Mouse (Mus musculus): Measurements from ENCODE around the gene Slc6a15.

Gene Slc6a15

GRCm38 (mm10) chr10:103367371-103368295 is at the start of gene Slc6a15:
Slc6a15 (plus strand) TSS chr10:103367783.
- DNase-seq (ENCODE audit: low spot score), result peak; percentile 3

DNA sequence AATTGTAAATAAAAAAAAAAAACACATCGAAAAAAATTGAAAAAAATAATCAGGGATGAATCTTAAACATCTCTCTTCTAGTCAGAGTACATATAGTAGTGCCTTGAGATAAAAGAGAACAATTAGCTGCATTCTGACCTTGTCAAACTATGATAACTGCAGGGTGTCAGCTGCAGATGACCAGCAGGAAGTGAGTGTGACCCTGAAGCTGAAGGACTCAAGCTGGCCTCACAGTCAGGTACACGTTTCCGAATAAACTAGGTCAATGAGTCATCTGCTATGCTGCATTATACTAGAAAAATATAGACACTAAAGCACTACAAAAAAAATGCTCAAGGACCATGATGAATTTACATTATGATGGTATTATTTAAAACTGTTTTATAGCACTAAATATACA is 45.6 kb upstream of the Slc6a15 start:
- no peak for DNase-seq (ENCODE audit: low spot score)

DNA sequence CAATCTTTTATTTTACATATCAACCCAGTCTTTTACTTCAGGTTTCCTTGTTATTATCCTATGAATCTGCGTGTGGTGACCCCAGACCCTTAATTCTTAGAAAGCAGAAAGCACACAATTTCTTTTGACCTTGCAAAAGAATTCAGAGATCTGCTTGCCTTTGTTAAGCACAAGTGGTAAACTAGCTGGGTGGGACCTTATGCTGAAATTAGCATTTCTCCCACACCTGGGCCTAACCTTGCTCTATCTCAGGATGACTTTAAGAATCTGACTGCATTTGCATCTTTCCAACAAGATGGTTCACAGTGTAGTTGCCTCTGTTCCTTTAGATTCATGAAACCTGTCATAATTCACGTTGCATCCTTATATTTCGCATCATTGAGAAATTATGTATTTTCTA is 44.2 kb upstream of the Slc6a15 start:
- no peak for DNase-seq (ENCODE audit: low spot score)

DNA sequence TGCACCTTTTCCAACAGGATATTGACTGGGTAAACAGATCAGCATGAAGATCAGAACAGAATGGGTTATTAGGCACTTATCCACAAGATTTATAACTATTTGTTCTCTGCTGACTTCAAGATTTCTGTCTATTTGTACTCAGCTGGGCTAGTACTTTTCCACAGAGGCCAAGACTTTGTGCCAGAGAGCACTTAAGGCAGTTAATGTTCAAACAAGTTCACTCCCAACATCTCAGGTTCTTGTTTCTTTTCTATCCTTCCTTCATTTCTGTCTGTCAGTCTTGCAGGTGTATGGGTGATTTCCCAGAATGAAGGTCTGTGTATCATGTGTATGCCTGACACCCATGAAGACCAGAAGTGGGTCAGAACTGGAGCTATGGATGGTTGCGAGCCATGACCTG is 33.3 kb upstream of the Slc6a15 start:
- DNase-seq (ENCODE audit: low spot score), result no peak

DNA sequence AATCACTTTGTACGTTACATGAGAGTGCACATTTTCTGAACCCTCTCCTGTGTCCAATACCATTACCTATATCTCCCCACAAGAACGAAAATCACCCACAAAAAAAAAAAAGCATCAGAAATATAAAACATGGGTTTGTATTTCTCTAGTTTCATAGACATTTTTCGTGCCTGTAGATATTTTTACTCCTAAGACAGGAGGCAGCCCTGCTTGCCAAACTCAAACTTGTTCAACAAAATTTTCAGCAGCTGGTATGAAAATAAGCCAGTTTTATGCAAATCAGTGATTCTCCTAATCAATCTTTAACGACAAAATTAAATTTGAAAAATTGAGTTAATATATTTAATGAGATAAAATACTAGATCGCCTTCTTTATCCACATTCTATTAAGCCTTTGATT is 27.7 kb upstream of the Slc6a15 start:
- no peak for DNase-seq (ENCODE audit: low spot score)

DNA sequence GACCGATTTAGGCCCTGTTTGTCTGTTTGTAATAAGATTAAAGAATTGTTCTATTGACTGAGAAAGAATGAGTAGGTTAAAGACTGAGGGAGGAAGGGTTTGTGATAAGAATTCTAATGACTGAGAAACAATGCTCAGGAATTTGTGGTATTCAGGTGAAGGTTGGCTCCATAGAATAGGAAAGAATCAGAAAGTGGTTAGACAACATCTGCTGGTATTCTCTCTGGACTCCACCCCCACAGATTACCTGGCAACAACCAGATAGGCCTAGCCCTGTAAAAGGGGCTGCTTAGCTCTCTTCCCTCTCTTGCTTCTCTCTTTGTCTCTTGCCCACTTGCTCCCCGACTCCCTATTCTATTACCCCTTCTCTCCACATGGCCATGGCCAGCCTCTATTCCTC is 20.8 kb upstream of the Slc6a15 start:
- DNase-seq (ENCODE audit: low spot score), result no peak

DNA sequence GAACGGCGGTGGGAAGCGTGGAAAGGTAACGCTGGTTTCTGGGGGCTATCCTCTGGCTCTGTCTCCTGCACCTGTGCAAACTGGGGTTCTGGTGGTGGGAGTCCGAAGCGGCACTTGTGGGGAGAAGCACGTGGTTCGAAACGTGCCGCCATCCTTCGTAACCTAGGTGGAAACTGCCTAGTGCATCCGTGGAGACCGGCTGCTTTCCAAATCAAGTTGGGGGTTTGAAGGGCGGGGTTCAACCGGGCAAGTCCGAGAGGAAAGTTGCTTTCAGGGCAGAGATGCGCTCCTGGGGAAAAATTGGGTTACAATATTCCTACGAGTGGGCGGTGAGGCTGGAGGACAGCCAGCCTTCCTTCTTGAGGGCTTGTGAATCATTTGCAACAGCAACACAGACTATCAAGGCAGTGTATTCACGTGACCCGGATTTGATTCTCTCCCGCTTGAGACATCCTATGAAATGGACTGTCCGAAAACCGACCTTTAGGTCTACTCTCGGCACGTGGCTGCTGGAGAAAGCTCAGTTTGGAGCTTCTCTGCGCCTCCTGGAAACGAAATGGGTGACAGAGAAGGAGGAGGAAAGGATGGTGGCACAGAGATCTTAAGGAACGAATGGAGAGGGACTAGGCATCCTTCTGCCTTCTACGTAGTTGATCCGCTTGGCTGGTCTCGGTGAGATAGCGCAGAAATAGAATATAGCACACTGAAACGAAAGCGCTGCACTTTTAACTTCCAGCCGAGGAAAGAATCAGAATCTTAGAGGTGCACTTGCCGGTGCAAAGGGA is 905 bp downstream of the Slc6a15 start:
- peak; percentile 4 for DNase-seq (ENCODE audit: low spot score)

GRCm38 (mm10) chr10:103369081-103369420 is 1.5 kb downstream of the Slc6a15 start:
- peak; percentile 38 for DNase-seq (ENCODE audit: low spot score)

DNA sequence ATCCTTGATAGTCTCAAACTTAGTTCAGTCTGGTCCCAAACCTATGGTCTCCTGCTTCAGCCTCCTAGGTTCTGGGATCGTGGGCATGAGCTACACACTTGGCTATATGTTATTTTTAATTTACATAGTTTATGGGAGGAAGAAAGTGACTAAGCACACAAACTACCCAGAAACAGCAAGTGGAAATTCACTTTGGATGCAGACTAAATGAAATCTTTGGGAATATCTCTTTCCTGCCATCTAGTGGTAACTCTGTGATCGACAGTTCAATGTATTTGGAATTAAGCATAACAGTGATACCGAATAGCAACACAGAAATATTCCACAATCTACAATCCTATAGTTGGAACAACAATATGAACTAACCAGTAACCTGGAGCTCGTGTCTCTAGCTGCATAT is 34.6 kb downstream of the Slc6a15 start:
- DNase-seq (ENCODE audit: low spot score), result no peak

DNA sequence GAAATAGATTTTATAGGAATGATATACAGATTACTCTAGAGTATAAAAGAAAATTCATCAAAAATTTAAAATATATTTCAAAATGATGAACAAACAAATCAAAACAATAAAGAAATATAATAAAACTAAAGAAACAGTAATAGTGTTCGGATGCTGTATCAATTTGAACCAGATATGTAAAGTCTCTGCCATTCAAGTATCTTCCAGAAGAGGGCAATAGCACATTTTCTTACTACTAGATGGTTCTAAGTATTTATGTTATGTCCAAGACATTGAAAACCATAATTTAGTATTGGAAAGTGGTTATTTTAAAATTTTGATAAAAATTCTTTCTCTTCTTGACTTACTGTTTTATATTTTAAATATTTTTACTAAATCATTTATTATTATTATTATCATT is 60.1 kb downstream of the Slc6a15 start:
- no peak for DNase-seq (ENCODE audit: low spot score)

DNA sequence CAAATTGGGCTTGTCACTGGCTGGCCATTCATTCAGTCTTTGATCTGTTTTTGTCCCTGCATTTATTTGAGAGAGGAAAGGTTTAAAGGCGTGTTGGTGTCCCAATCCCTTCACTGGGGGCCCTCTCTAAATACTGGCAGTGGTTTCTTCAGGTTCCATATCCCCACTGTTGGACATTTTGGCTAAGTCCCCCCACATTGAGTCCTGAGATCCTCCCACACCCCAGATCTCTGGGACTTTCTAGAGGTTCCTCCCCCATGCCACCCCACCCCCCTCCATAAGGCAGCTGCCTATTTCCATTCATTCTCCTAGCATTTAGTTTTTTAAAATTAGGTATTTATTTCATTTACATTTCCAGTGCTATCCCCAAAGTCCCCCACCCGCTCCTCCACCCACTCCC is 75.0 kb downstream of the Slc6a15 start:
- DNase-seq (ENCODE audit: low spot score), result no peak

GRCm38 (mm10) chr10:103443070-103443469 is 75.5 kb downstream of the Slc6a15 start:
- DNase-seq (ENCODE audit: low spot score), result no peak

- DNase-seq (ENCODE audit: low spot score), result no peak
Observed at GRCm38 (mm10) chr10:103448340-103448739, 80.8 kb downstream of the Slc6a15 start.

GRCm38 (mm10) chr10:103457896-103458295 is 90.3 kb downstream of the Slc6a15 start:
- no peak for DNase-seq (ENCODE audit: low spot score)
